Mouse (Mus musculus) brain, embryonic 14.5 days (tissue): ENCODE data around the gene E2f7.

Experiments used
- CTCF ChIP-seq: fragments of 200-500 bp; IDR thresholded peaks from 2 replicates; pipeline ENCODE4 v1.5.1; 2012; ENCODE audit warnings: inconsistent platforms, mild to moderate bottlenecking, moderate library complexity, borderline replicate concordance; ENCODE audit not compliant: insufficient read depth, insufficient read length; ENCODE audit errors: extremely low read depth
- POLR2A ChIP-seq: fragments of 200-500 bp; IDR thresholded peaks from 2 replicates; pipeline ENCODE4 v1.6.1; 2012; ENCODE audit warnings: mild to moderate bottlenecking, inconsistent platforms, borderline replicate concordance; ENCODE audit not compliant: poor library complexity, insufficient read depth, insufficient read length, severe bottlenecking; ENCODE audit errors: extremely low read depth

GRCm38 (mm10) chr10:110727816-110728215, 17.4 kb upstream of the E2f7 start:
- TF ChIP-seq CTCF = peak; percentile 74; the same call in 1 of the 2 replicates
- TF ChIP-seq POLR2A = no peak
